Mouse (Mus musculus): Measurements from ENCODE around the gene Mylk. TPM values are rescaled to one million over a fixed set of nuclear protein-coding genes. Genes with fewer than 3 reads are reported as not detected.

Mylk gene
- total RNA-seq, 1 experiment = 0.27 TPM

- Histone ChIP-seq H3K4me1 (ENCODE audit: control insufficient read depth in 2 of 2, insufficient read depth in 2 of 2, low read length in 2 of 2, poor library complexity in 1 of 2) (peaks cover 0 to 16% of the 10 kb centered on the region in 2 experiments; a peak in 2 of 4 replicates), H3K9me3 (ENCODE audit: control insufficient read depth, insufficient read depth, low read depth, low read length) (no peaks in the 10 kb centered on the region), H3K9ac (ENCODE audit: insufficient read depth, low read depth, low read length, poor library complexity, severe bottlenecking) (no peak overlapping the region), H3K36me3 (ENCODE audit: control insufficient read depth, insufficient read depth, low read length, poor library complexity, severe bottlenecking) (peaks cover 26% of the 10 kb centered on the region), H3K4me3 (ENCODE audit: insufficient read depth in 1 of 2, low read depth in 1 of 2, low read length in 2 of 2, poor library complexity in 1 of 2, severe bottlenecking in 1 of 2) (no peak overlapping the region), H3K27ac (ENCODE audit: insufficient read depth, low read depth, low read length, poor library complexity, severe bottlenecking) (no peak overlapping the region)
- DNase-seq (ENCODE audit: low read depth, low spot score) = no peak
- TF ChIP-seq MAFK (IDR thresholded peaks at IDR 0.05; ENCODE audit: insufficient read depth, low read depth, low read length) (no peak), HCFC1 (IDR thresholded peaks at IDR 0.05; ENCODE audit: borderline replicate concordance, insufficient read depth, low read length) (no peak), ZC3H11A (IDR thresholded peaks at IDR 0.05; ENCODE audit: borderline replicate concordance, low read depth, low read length) (no peak), ZNF384 (IDR thresholded peaks at IDR 0.05; ENCODE audit: low read depth, low read length) (no peak), CHD2 (IDR thresholded peaks at IDR 0.05; ENCODE audit: low read depth, low read length) (no peak)
- in situ Hi-C loops (cut with MboI; ENCODE audit: low sequenced_read_pairs in 2 of 2, unreplicated experiment in 2 of 2) = no loop called here
These were observed 302.4 kb downstream of the Mylk start for GRCm38 (mm10) chr16:35047272-35047969.

- H3K4me3 ChIP-seq (ENCODE audit: insufficient read depth in 1 of 2, low read depth in 1 of 2, low read length in 2 of 2, poor library complexity in 1 of 2, severe bottlenecking in 1 of 2) = no peak overlapping the region
- no peak overlapping the region for H3K27ac ChIP-seq (ENCODE audit: insufficient read depth, low read depth, low read length, poor library complexity, severe bottlenecking)
- peaks cover 28% of the 10 kb centered on the region for H3K36me3 ChIP-seq (ENCODE audit: control insufficient read depth, insufficient read depth, low read length, poor library complexity, severe bottlenecking)
- no peak overlapping the region for H3K9ac ChIP-seq (ENCODE audit: insufficient read depth, low read depth, low read length, poor library complexity, severe bottlenecking)
- no peak for TF ChIP-seq CHD2 (IDR thresholded peaks at IDR 0.05; ENCODE audit: low read depth, low read length)
- no peak for TF ChIP-seq MAFK (IDR thresholded peaks at IDR 0.05; ENCODE audit: insufficient read depth, low read depth, low read length)
- no peak for TF ChIP-seq HCFC1 (IDR thresholded peaks at IDR 0.05; ENCODE audit: borderline replicate concordance, insufficient read depth, low read length)
- no peak for TF ChIP-seq ZNF384 (IDR thresholded peaks at IDR 0.05; ENCODE audit: low read depth, low read length)
- TF ChIP-seq ZC3H11A (IDR thresholded peaks at IDR 0.05; ENCODE audit: borderline replicate concordance, low read depth, low read length) = no peak
- H3K4me1 ChIP-seq (ENCODE audit: control insufficient read depth in 2 of 2, insufficient read depth in 2 of 2, low read length in 2 of 2, poor library complexity in 1 of 2) = peaks cover 0 to 9% of the 10 kb centered on the region in 2 experiments; a peak in 2 of 4 replicates
- DNase-seq (ENCODE audit: low read depth, low spot score) = no peak
- in situ Hi-C loops (cut with MboI; ENCODE audit: low sequenced_read_pairs in 2 of 2, unreplicated experiment in 2 of 2) = no loop called here
- no peaks in the 10 kb centered on the region for H3K9me3 ChIP-seq (ENCODE audit: control insufficient read depth, insufficient read depth, low read depth, low read length)
These were observed 306.1 kb downstream of the Mylk start for GRCm38 (mm10) chr16:35051066-35051465.

Other genes starting within 250 kb of the Mylk start
- gene Kalrn, start 171.7 kb upstream of the Mylk start, total RNA-seq (2012; rRNA removed) = 9.9 and 15.7 TPM in 2 replicates
- gene Ropn1, start 95.3 kb upstream of the Mylk start, total RNA-seq (2012; rRNA removed) = not detected in 2 replicates
- gene Ccdc14, start 54.6 kb upstream of the Mylk start, total RNA-seq (2012; rRNA removed) = 13.8 and 16.6 TPM in 2 replicates